Mouse (Mus musculus) ES-E14 (cell line): ENCODE data around the gene Gm28635. TPM values are rescaled to one million over a fixed set of nuclear protein-coding genes. Genes with fewer than 3 reads are reported as not detected.
A peak's percentile ranks its signal among the peaks of the same experiment; 100 is the strongest.

Experiments
- DNase-seq: peaks from one replicate; pipeline ENCODE4 v3.0.0-alpha.2; 2013; ENCODE audit warnings: low read depth, low spot score
- H3K27ac ChIP-seq: 2 replicates; pipeline ENCODE4 v1.5.1; 2012; ENCODE audit warnings: low read depth, mild to moderate bottlenecking, low read length, moderate library complexity, mixed read lengths; ENCODE audit not compliant: poor library complexity, insufficient read depth, severe bottlenecking
- H3K36me3 ChIP-seq: 2 replicates; pipeline ENCODE4 v1.6.1; 2012; ENCODE audit warnings: mild to moderate bottlenecking, low read length, moderate library complexity, mixed read lengths; ENCODE audit not compliant: control insufficient read depth, poor library complexity, insufficient read depth, severe bottlenecking
- H3K4me1 ChIP-seq, 2 experiments: fragments of 150-350 bp in 1 of 2; sonication (generic) in 1 of 2; 2 replicates each; pipeline ENCODE4 v1.6.1; 2012; ENCODE audit warnings: low read length in 2 of 2, mild to moderate bottlenecking in 1 of 2, mixed read lengths in 1 of 2; ENCODE audit not compliant: control insufficient read depth in 2 of 2, insufficient read depth in 2 of 2, poor library complexity in 1 of 2
- H3K4me3 ChIP-seq, 2 experiments: fragments of 150-350 bp in 1 of 2; sonication (generic) in 1 of 2; 2 replicates each; pipeline ENCODE4 v1.5.1; 2012; ENCODE audit warnings: low read length in 2 of 2, low read depth in 1 of 2, mild to moderate bottlenecking in 1 of 2, mixed read lengths in 1 of 2; ENCODE audit not compliant: insufficient read depth in 1 of 2, poor library complexity in 1 of 2, severe bottlenecking in 1 of 2
- H3K9ac ChIP-seq: 2 replicates; pipeline ENCODE4 v1.6.1; 2012; ENCODE audit warnings: low read depth, mild to moderate bottlenecking, low read length, mixed read lengths; ENCODE audit not compliant: poor library complexity, insufficient read depth, severe bottlenecking
- H3K9me3 ChIP-seq: fragments of 150-350 bp; sonication (generic); 2 replicates; pipeline ENCODE4 v1.6.1; 2012; ENCODE audit warnings: low read depth, mild to moderate bottlenecking, low read length; ENCODE audit not compliant: control insufficient read depth, insufficient read depth
- CHD2 ChIP-seq: IDR thresholded peaks from 2 replicates; pipeline ENCODE4 v1.6.1; 2014; ENCODE audit warnings: mild to moderate bottlenecking, low read depth, low read length, inconsistent platforms
- HCFC1 ChIP-seq: IDR thresholded peaks from 2 replicates; pipeline ENCODE4 v1.6.1; 2012; ENCODE audit warnings: low read length, inconsistent platforms, borderline replicate concordance; ENCODE audit not compliant: insufficient read depth
- MAFK ChIP-seq: IDR thresholded peaks from 2 replicates; pipeline ENCODE4 v1.6.1; 2014; ENCODE audit warnings: mild to moderate bottlenecking, low read depth, low read length, inconsistent platforms; ENCODE audit not compliant: insufficient read depth
- ZC3H11A ChIP-seq: IDR thresholded peaks from 2 replicates; pipeline ENCODE4 v1.6.1; 2012; ENCODE audit warnings: low read depth, mild to moderate bottlenecking, inconsistent platforms, low read length, borderline replicate concordance
- ZNF384 ChIP-seq: IDR thresholded peaks from 2 replicates; pipeline ENCODE4 v1.6.1; 2012; ENCODE audit warnings: low read depth, low read length, inconsistent platforms
- in situ Hi-C, 2 experiments: fragments of 600-800 bp; cut with MboI; formaldehyde crosslinking; loops; one replicate each; pipeline ENCODE4 v1.15.1; 2025; ENCODE audit warnings: low sequenced_read_pairs in 2 of 2, inconsistent platforms in 1 of 2; ENCODE audit not compliant: unreplicated experiment in 2 of 2
- total RNA-seq: library from RNA; depleted of rRNA; stranded (reverse); fragments of 300-350 nt; gene quantifications from 2 replicates; pipeline ENCODE4 v1.2.3, GENCODE M21; 2012

Gm28635 gene
- total RNA-seq, 1 experiment = 2.7 TPM

GRCm38 (mm10) chr2:84624201-84624600 lies 53.6 kb downstream of the Gm28635 start:
- in situ Hi-C loops = no loop called here
- DNase-seq = no peak
- TF ChIP-seq MAFK (no peak), ZNF384 (no peak), CHD2 (no peak), ZC3H11A (no peak), HCFC1 (no peak)

GRCm38 (mm10) chr2:84623428-84624119 lies 54.3 kb downstream of the Gm28635 start:
- peak overlapping the region in 1 of 2 experiments; percentile 29; a peak in 1 of 4 replicates for H3K4me3 ChIP-seq
- TF ChIP-seq ZC3H11A (no peak), MAFK (no peak), HCFC1 (no peak), CHD2 (no peak), ZNF384 (no peak)
- in situ Hi-C loops = no loop called here
- no peaks in the 10 kb centered on the region for H3K9me3 ChIP-seq
- peaks cover 0 to 16% of the 10 kb centered on the region in 2 experiments; a peak in 2 of 4 replicates for H3K4me1 ChIP-seq
- no peak overlapping the region; the same call in 1 of the 2 replicates for H3K9ac ChIP-seq
- DNase-seq = no peak
- H3K27ac ChIP-seq = no peak overlapping the region; the same call in 1 of the 2 replicates
- H3K36me3 ChIP-seq = peaks cover 9% of the 10 kb centered on the region

More at GRCm38 (mm10) chr2:84624201-84624600, 53.6 kb downstream of the Gm28635 start:
- peaks cover 9% of the 10 kb centered on the region for H3K36me3 ChIP-seq
- peaks cover 0 to 16% of the 10 kb centered on the region in 2 experiments; a peak in 2 of 4 replicates for H3K4me1 ChIP-seq
- peak overlapping the region; percentile 13; the same call in 1 of the 2 replicates for H3K9ac ChIP-seq
- no peaks in the 10 kb centered on the region for H3K9me3 ChIP-seq
- peak overlapping the region in 1 of 2 experiments; percentile 29; a peak in 1 of 4 replicates for H3K4me3 ChIP-seq
- H3K27ac ChIP-seq = peak overlapping the region; percentile 33; the same call in 1 of the 2 replicates

GRCm38 (mm10) chr2:84622668-84623067 lies 55.2 kb downstream of the Gm28635 start:
- TF ChIP-seq ZNF384 (no peak), ZC3H11A (no peak), CHD2 (no peak), MAFK (no peak), HCFC1 (no peak)
- peaks cover 9% of the 10 kb centered on the region for H3K36me3 ChIP-seq
- no peak overlapping the region for H3K9ac ChIP-seq
- H3K4me3 ChIP-seq = no peak overlapping the region
- peaks cover 0 to 16% of the 10 kb centered on the region in 2 experiments; a peak in 2 of 4 replicates for H3K4me1 ChIP-seq
- H3K27ac ChIP-seq = no peak overlapping the region; the same call in 1 of the 2 replicates
- in situ Hi-C loops = no loop called here
- no peak for DNase-seq
- H3K9me3 ChIP-seq = no peaks in the 10 kb centered on the region

- H3K9me3 ChIP-seq = no peaks in the 10 kb centered on the region
- in situ Hi-C loops = no loop called here
- no peak for DNase-seq
- peaks cover 18% of the 10 kb centered on the region for H3K36me3 ChIP-seq
- no peak for TF ChIP-seq MAFK
- no peak overlapping the region for H3K4me3 ChIP-seq
- no peak overlapping the region for H3K9ac ChIP-seq
- peaks cover 0 to 9% of the 10 kb centered on the region in 2 experiments; a peak in 2 of 4 replicates for H3K4me1 ChIP-seq
- H3K27ac ChIP-seq = no peak overlapping the region
These were observed 58.0 kb downstream of the Gm28635 start for GRCm38 (mm10) chr2:84619646-84620340.
